Mouse (Mus musculus): ENCODE results near the gene Prkca. TPM values are rescaled to one million over a fixed set of nuclear protein-coding genes. Genes with fewer than 3 reads are reported as not detected.

Prkca gene
- total RNA-seq, 1 experiment: 8.4 TPM

DNA sequence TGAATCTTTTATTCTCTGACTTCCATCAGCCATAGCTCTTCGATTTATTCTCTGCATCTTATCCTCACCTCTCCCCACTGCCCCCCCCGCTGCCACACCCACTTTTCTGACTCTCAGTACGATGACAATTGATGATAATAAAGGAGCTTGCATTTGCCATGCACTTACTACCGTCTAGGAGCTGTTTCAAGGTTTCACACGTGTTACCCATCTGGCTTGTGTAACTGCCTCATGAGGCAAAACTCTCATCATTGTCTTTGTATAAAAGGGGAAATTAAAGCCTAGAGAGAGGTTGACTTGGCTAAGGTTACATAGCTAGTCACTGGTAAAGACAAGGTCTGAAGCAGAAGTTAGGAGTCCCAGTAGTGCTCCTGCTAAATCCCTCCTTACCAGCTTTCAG, 110.7 kb downstream of the Prkca start:
- Histone ChIP-seq H3K36me3 (ENCODE audit: control insufficient read depth, insufficient read depth, low read length, poor library complexity, severe bottlenecking) (no peaks in the 10 kb centered on the region), H3K27ac (ENCODE audit: insufficient read depth, low read depth, low read length, poor library complexity, severe bottlenecking) (no peak overlapping the region), H3K4me1 (ENCODE audit: control insufficient read depth in 2 of 2, insufficient read depth in 2 of 2, low read length in 2 of 2, poor library complexity in 1 of 2) (no peaks in the 10 kb centered on the region), H3K9me3 (ENCODE audit: control insufficient read depth, insufficient read depth, low read depth, low read length) (no peaks in the 10 kb centered on the region), H3K4me3 (ENCODE audit: insufficient read depth in 1 of 2, low read depth in 1 of 2, low read length in 2 of 2, poor library complexity in 1 of 2, severe bottlenecking in 1 of 2) (no peak overlapping the region), H3K9ac (ENCODE audit: insufficient read depth, low read depth, low read length, poor library complexity, severe bottlenecking) (no peak overlapping the region)
- in situ Hi-C loops (cut with MboI; ENCODE audit: low sequenced_read_pairs in 2 of 2, unreplicated experiment in 2 of 2): no loop called here
- no peak for DNase-seq (ENCODE audit: low read depth, low spot score)
- TF ChIP-seq CHD2 (IDR thresholded peaks at IDR 0.05; ENCODE audit: low read depth, low read length) (no peak), ZC3H11A (IDR thresholded peaks at IDR 0.05; ENCODE audit: borderline replicate concordance, low read depth, low read length) (no peak), ZNF384 (IDR thresholded peaks at IDR 0.05; ENCODE audit: low read depth, low read length) (no peak), MAFK (IDR thresholded peaks at IDR 0.05; ENCODE audit: insufficient read depth, low read depth, low read length) (no peak), HCFC1 (IDR thresholded peaks at IDR 0.05; ENCODE audit: borderline replicate concordance, insufficient read depth, low read length) (no peak)

DNA sequence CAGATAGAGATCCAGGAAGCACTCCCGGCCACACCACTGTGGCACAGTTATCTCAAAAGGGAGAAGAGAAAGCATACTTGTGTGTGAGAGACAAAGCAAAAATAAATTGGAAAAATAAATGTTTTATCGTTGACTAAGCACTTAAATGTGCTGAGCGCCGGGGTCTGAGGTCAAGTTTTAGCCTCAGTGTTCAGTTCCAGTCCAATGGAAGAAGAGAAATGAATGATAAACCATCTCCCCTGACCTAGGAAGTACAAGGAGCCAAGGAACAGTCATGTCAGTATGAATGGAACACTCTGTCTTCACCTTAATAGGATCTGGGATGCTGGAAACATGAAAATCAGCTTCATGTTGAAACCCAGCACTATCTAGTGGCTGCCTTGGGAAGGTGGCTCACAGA, 113.6 kb downstream of the Prkca start:
- in situ Hi-C loops (cut with MboI; ENCODE audit: low sequenced_read_pairs in 2 of 2, unreplicated experiment in 2 of 2): no loop called here
- H3K4me1 ChIP-seq (ENCODE audit: control insufficient read depth in 2 of 2, insufficient read depth in 2 of 2, low read length in 2 of 2, poor library complexity in 1 of 2): no peaks in the 10 kb centered on the region
- DNase-seq (ENCODE audit: low read depth, low spot score): no peak
- no peak overlapping the region for H3K4me3 ChIP-seq (ENCODE audit: insufficient read depth in 1 of 2, low read depth in 1 of 2, low read length in 2 of 2, poor library complexity in 1 of 2, severe bottlenecking in 1 of 2)
- H3K27ac ChIP-seq (ENCODE audit: insufficient read depth, low read depth, low read length, poor library complexity, severe bottlenecking): no peak overlapping the region
- no peak overlapping the region for H3K9ac ChIP-seq (ENCODE audit: insufficient read depth, low read depth, low read length, poor library complexity, severe bottlenecking)
- TF ChIP-seq ZC3H11A (IDR thresholded peaks at IDR 0.05; ENCODE audit: borderline replicate concordance, low read depth, low read length) (no peak), HCFC1 (IDR thresholded peaks at IDR 0.05; ENCODE audit: borderline replicate concordance, insufficient read depth, low read length) (no peak), CHD2 (IDR thresholded peaks at IDR 0.05; ENCODE audit: low read depth, low read length) (no peak), ZNF384 (IDR thresholded peaks at IDR 0.05; ENCODE audit: low read depth, low read length) (no peak), MAFK (IDR thresholded peaks at IDR 0.05; ENCODE audit: insufficient read depth, low read depth, low read length) (no peak)
- H3K9me3 ChIP-seq (ENCODE audit: control insufficient read depth, insufficient read depth, low read depth, low read length): no peaks in the 10 kb centered on the region
- no peaks in the 10 kb centered on the region for H3K36me3 ChIP-seq (ENCODE audit: control insufficient read depth, insufficient read depth, low read length, poor library complexity, severe bottlenecking)

- TF ChIP-seq ZNF384 (IDR thresholded peaks at IDR 0.05; ENCODE audit: low read depth, low read length) (no peak), ZC3H11A (IDR thresholded peaks at IDR 0.05; ENCODE audit: borderline replicate concordance, low read depth, low read length) (no peak), HCFC1 (IDR thresholded peaks at IDR 0.05; ENCODE audit: borderline replicate concordance, insufficient read depth, low read length) (no peak), CHD2 (IDR thresholded peaks at IDR 0.05; ENCODE audit: low read depth, low read length) (no peak), MAFK (IDR thresholded peaks at IDR 0.05; ENCODE audit: insufficient read depth, low read depth, low read length) (no peak)
- Histone ChIP-seq H3K9ac (ENCODE audit: insufficient read depth, low read depth, low read length, poor library complexity, severe bottlenecking) (no peak overlapping the region), H3K9me3 (ENCODE audit: control insufficient read depth, insufficient read depth, low read depth, low read length) (no peaks in the 10 kb centered on the region), H3K27ac (ENCODE audit: insufficient read depth, low read depth, low read length, poor library complexity, severe bottlenecking) (no peak overlapping the region), H3K4me3 (ENCODE audit: insufficient read depth in 1 of 2, low read depth in 1 of 2, low read length in 2 of 2, poor library complexity in 1 of 2, severe bottlenecking in 1 of 2) (no peak overlapping the region), H3K36me3 (ENCODE audit: control insufficient read depth, insufficient read depth, low read length, poor library complexity, severe bottlenecking) (no peaks in the 10 kb centered on the region), H3K4me1 (ENCODE audit: control insufficient read depth in 2 of 2, insufficient read depth in 2 of 2, low read length in 2 of 2, poor library complexity in 1 of 2) (peaks cover 0 to 2% of the 10 kb centered on the region in 2 experiments; a peak in 1 of 4 replicates)
- in situ Hi-C loops (cut with MboI; ENCODE audit: low sequenced_read_pairs in 2 of 2, unreplicated experiment in 2 of 2): no loop called here
- no peak for DNase-seq (ENCODE audit: low read depth, low spot score)
Observed at GRCm38 (mm10) chr11:108229176-108229946, 114.4 kb downstream of the Prkca start.

- H3K4me3 ChIP-seq (ENCODE audit: insufficient read depth in 1 of 2, low read depth in 1 of 2, low read length in 2 of 2, poor library complexity in 1 of 2, severe bottlenecking in 1 of 2): no peak overlapping the region
- in situ Hi-C loops (cut with MboI; ENCODE audit: low sequenced_read_pairs in 2 of 2, unreplicated experiment in 2 of 2): no loop called here
- TF ChIP-seq HCFC1 (IDR thresholded peaks at IDR 0.05; ENCODE audit: borderline replicate concordance, insufficient read depth, low read length): no peak
- no peak for TF ChIP-seq ZC3H11A (IDR thresholded peaks at IDR 0.05; ENCODE audit: borderline replicate concordance, low read depth, low read length)
- TF ChIP-seq MAFK (IDR thresholded peaks at IDR 0.05; ENCODE audit: insufficient read depth, low read depth, low read length): no peak
- no peak for TF ChIP-seq ZNF384 (IDR thresholded peaks at IDR 0.05; ENCODE audit: low read depth, low read length)
- H3K9ac ChIP-seq (ENCODE audit: insufficient read depth, low read depth, low read length, poor library complexity, severe bottlenecking): no peak overlapping the region
- no peak overlapping the region for H3K27ac ChIP-seq (ENCODE audit: insufficient read depth, low read depth, low read length, poor library complexity, severe bottlenecking)
- no peak for DNase-seq (ENCODE audit: low read depth, low spot score)
- peaks cover 0 to 2% of the 10 kb centered on the region in 2 experiments; a peak in 1 of 4 replicates for H3K4me1 ChIP-seq (ENCODE audit: control insufficient read depth in 2 of 2, insufficient read depth in 2 of 2, low read length in 2 of 2, poor library complexity in 1 of 2)
- no peaks in the 10 kb centered on the region for H3K9me3 ChIP-seq (ENCODE audit: control insufficient read depth, insufficient read depth, low read depth, low read length)
- no peaks in the 10 kb centered on the region for H3K36me3 ChIP-seq (ENCODE audit: control insufficient read depth, insufficient read depth, low read length, poor library complexity, severe bottlenecking)
Observed at GRCm38 (mm10) chr11:108228497-108228896, 115.2 kb downstream of the Prkca start.
